Mouse (Mus musculus): Measurements from ENCODE around the gene Mfsd2a.

Mfsd2a gene

GRCm38 (mm10) chr4:122935466-122936099 lies 25.4 kb downstream of the Mfsd2a start:
- no peak for DNase-seq (ENCODE audit: low spot score in 2 of 2)

- no peak for DNase-seq (ENCODE audit: low spot score in 2 of 2)
These were observed 27.1 kb downstream of the Mfsd2a start for GRCm38 (mm10) chr4:122933857-122934256.

GRCm38 (mm10) chr4:122933051-122933591 lies 27.9 kb downstream of the Mfsd2a start:
- DNase-seq (ENCODE audit: low spot score in 2 of 2) = no peak

GRCm38 (mm10) chr4:122932239-122932978 lies 28.6 kb downstream of the Mfsd2a start:
- no peak for DNase-seq (ENCODE audit: low spot score in 2 of 2)

- no peak for DNase-seq (ENCODE audit: low spot score in 2 of 2)
These were observed 29.9 kb downstream of the Mfsd2a start for GRCm38 (mm10) chr4:122930939-122931590.

- peak in 1 of 2 experiments; percentile 20 for DNase-seq (ENCODE audit: low spot score in 2 of 2)
These were observed 37.3 kb downstream of the Mfsd2a start for GRCm38 (mm10) chr4:122923392-122924344.

GRCm38 (mm10) chr4:122922841-122923240 lies 38.1 kb downstream of the Mfsd2a start:
- no peak for DNase-seq (ENCODE audit: low spot score in 2 of 2)

- DNase-seq (ENCODE audit: low spot score in 2 of 2) = no peak
These were observed 45.0 kb downstream of the Mfsd2a start for GRCm38 (mm10) chr4:122915985-122916384.

GRCm38 (mm10) chr4:122914186-122914585 lies 46.8 kb downstream of the Mfsd2a start:
- DNase-seq (ENCODE audit: low spot score in 2 of 2) = no peak

- DNase-seq (ENCODE audit: low spot score in 2 of 2) = no peak
These were observed 48.4 kb downstream of the Mfsd2a start for GRCm38 (mm10) chr4:122912613-122913012.

GRCm38 (mm10) chr4:122910577-122910976 lies 50.4 kb downstream of the Mfsd2a start:
- DNase-seq (ENCODE audit: low spot score in 2 of 2) = no peak

- DNase-seq (ENCODE audit: low spot score in 2 of 2) = no peak
These were observed 51.3 kb downstream of the Mfsd2a start for GRCm38 (mm10) chr4:122909572-122910189.

- DNase-seq (ENCODE audit: low spot score in 2 of 2) = no peak
These were observed 55.6 kb downstream of the Mfsd2a start for GRCm38 (mm10) chr4:122905359-122905758.

- DNase-seq (ENCODE audit: low spot score in 2 of 2) = no peak
These were observed 57.3 kb downstream of the Mfsd2a start for GRCm38 (mm10) chr4:122903709-122904108.

GRCm38 (mm10) chr4:122902156-122902555 lies 58.8 kb downstream of the Mfsd2a start:
- no peak for DNase-seq (ENCODE audit: low spot score in 2 of 2)

- peak; percentile 43 to 65 for DNase-seq (ENCODE audit: low spot score in 2 of 2)
These were observed 62.7 kb downstream of the Mfsd2a start for GRCm38 (mm10) chr4:122898313-122898712.

GRCm38 (mm10) chr4:122897750-122898149 lies 63.2 kb downstream of the Mfsd2a start:
- no peak for DNase-seq (ENCODE audit: low spot score in 2 of 2)
